Mouse (Mus musculus) heart, embryonic 16.5 days (tissue): ENCODE results near the gene Hand1. TPM values are rescaled to one million over a fixed set of nuclear protein-coding genes. Genes with fewer than 3 reads are reported as not detected.
A peak's percentile ranks its signal among the peaks of the same experiment; 100 is the strongest.
"Not testable (repeated sequence)": the region's sequence is repeated elsewhere in the genome, so short reads cannot be mapped to it uniquely, and the experiment has no call there.

Experiments
- ATAC-seq: fragments of 200-750 bp; cut with Nextera tagmentation; replicated peaks from 2 replicates; pipeline ENCODE4 v1.8.0; 2017; ENCODE audit warnings: moderate number of reproducible peaks; ENCODE audit not compliant: insufficient read depth, low FRiP score; ENCODE audit errors: extremely low read depth
- H3K27ac ChIP-seq: fragments of 300-500 bp; sonication (generic); 2 replicates; pipeline ENCODE4 v1.5.1; 2014; ENCODE audit warnings: mild to moderate bottlenecking, low read length, control low read depth, moderate library complexity
- H3K27me3 ChIP-seq: fragments of 300-500 bp; sonication (generic); 2 replicates; pipeline ENCODE4 v1.6.1; 2014; ENCODE audit warnings: low read length, mixed read lengths; ENCODE audit not compliant: control insufficient read depth, insufficient read depth
- H3K36me3 ChIP-seq: fragments of 300-500 bp; sonication (generic); 2 replicates; pipeline ENCODE4 v1.6.1; 2014; ENCODE audit not compliant: control insufficient read depth, insufficient read depth
- H3K4me1 ChIP-seq: fragments of 300-500 bp; sonication (generic); 2 replicates; pipeline ENCODE4 v1.6.1; 2014; ENCODE audit warnings: low read length, mixed read lengths; ENCODE audit not compliant: control insufficient read depth, insufficient read depth
- H3K4me2 ChIP-seq: fragments of 300-500 bp; sonication (generic); 2 replicates; pipeline ENCODE4 v1.6.1; 2014; ENCODE audit warnings: low read depth, mild to moderate bottlenecking, control low read depth, low read length
- H3K4me3 ChIP-seq: fragments of 300-500 bp; sonication (generic); 2 replicates; pipeline ENCODE4 v1.5.1; 2014; ENCODE audit warnings: mild to moderate bottlenecking, control low read depth, low read length
- H3K9ac ChIP-seq: fragments of 300-500 bp; sonication (generic); 2 replicates; pipeline ENCODE4 v1.6.1; 2014; ENCODE audit warnings: low read length, control low read depth
- H3K9me3 ChIP-seq: fragments of 300-500 bp; sonication (generic); replicated peaks from 2 replicates; pipeline ENCODE4 v1.6.1; 2016; ENCODE audit warnings: low read length; ENCODE audit not compliant: control insufficient read depth
- WGBS: fragments of 180-500 bp; shearing (Covaris S2); extraction: QIAGEN DNeasy Blood & Tissue Kit; methylation state at CpG from one replicate; pipeline ENCODE4 v1.1.7; 2014; 5-methylcytosine and 5-hydroxymethylcytosine counted together
- polyA plus RNA-seq: library from polyadenylated mRNA; unstranded; fragments of >200 nt; fragmentation: Nextera tagmentation; extraction: Ambion mirVana; gene quantifications from 2 replicates; pipeline ENCODE4 v1.2.1, GENCODE M21; 2015

Gene Hand1
- polyA plus RNA-seq, 1 experiment from 2014 or later, result 7.9 TPM

DNA sequence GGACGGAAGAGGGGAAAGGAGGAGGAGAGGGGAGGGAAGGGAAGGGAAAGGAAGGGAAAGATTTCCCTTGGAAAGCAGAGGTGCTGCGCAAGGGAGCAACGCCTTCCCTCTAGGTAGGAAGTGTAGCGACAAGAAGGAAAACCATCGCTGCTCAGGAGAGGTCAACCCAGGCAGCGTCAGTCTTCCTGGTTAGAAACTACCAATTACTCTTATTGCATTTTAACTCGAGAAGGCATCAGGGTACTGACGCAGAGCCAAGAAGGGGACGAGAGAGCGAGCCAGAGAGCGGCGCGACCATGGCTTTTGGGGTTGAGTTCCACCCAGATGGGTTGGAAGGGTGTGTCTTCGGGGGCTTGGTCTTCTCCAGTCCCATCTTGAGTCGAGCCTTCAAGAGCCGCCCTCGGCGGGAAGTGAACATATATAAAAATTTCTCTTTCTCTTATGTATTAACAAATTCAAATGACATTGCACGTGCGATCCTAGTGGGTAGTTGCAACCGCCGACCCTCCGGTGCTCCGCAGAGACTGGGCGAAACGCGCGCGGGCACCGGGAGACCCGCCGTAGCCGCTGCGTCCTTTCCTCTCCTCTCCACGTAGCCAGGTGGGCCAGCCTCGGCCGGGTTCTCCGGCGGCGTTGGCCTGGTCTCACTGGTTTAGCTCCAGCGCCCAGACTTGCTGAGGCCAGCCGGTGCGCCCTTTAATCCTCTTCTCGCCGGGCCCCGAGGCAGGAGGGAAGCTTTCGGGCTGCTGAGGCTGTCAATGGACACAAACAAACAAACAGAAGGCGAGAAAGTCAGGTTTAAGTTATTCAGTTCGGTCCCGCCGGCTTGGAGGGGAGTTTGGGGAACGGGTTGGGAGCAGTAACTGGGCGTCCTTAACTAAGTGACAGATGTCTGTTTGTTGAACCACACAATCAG is 3.4 kb downstream of the Hand1 start:
- no peaks in the 10 kb centered on the region for H3K36me3 ChIP-seq
- peak overlapping the region; percentile 22; the same call in 1 of the 2 replicates for H3K9ac ChIP-seq
- peak overlapping the region; percentile 48 for H3K4me3 ChIP-seq
- H3K4me2 ChIP-seq, result peak overlapping the region; percentile 81
- ATAC-seq, result no peak
- peaks cover 12% of the 10 kb centered on the region for H3K4me1 ChIP-seq
- peaks cover 45% of the 10 kb centered on the region for H3K27me3 ChIP-seq
- H3K9me3 ChIP-seq, result no peaks in the 10 kb centered on the region
- WGBS, result 9% methylated on average over 53 of the region's 53 CpGs
- H3K27ac ChIP-seq, result no peak overlapping the region

GRCm38 (mm10) chr11:57827915-57828545 is 4.6 kb downstream of the Hand1 start:
- Histone ChIP-seq H3K4me3 (peak overlapping the region; percentile 52), H3K27ac (no peak overlapping the region), H3K36me3 (no peaks in the 10 kb centered on the region), H3K9ac (peak overlapping the region; percentile 68), H3K4me1 (peaks cover 12% of the 10 kb centered on the region), H3K4me2 (peak overlapping the region; percentile 81), H3K27me3 (peaks cover 33% of the 10 kb centered on the region), H3K9me3 (no peaks in the 10 kb centered on the region)
- 4% methylated on average over 33 of the region's 33 CpGs for WGBS
- ATAC-seq, result no peak

GRCm38 (mm10) chr11:57827048-57827914 is 5.3 kb downstream of the Hand1 start:
- Histone ChIP-seq H3K4me1 (peaks cover 12% of the 10 kb centered on the region), H3K36me3 (no peaks in the 10 kb centered on the region), H3K4me3 (peak overlapping the region; percentile 52), H3K27me3 (peaks cover 30% of the 10 kb centered on the region), H3K4me2 (peak overlapping the region; percentile 81), H3K9me3 (no peaks in the 10 kb centered on the region), H3K27ac (no peak overlapping the region), H3K9ac (peak overlapping the region; percentile 68)
- WGBS, result 2% methylated on average over 41 of the region's 41 CpGs
- ATAC-seq, result no peak

DNA sequence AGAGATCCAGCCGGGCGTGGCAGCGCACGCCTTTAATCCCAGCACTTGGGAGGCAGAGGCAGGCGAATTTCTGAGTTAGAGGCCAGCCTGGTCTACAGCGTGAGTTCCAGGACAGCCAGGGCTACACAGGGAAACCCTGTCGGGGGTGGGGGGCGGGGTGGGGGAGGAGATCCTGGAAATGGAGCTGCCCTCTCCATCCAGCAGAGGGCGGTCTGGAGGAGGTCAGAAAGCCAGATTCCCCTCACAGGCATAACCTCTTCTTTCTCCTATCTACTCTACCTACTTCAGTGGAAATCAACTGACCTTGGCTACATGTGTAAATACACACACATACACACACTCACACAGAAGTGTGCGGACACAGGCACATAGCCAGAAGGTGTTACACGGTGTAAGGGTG is 7.4 kb downstream of the Hand1 start:
- H3K27me3 ChIP-seq, result peaks cover 13% of the 10 kb centered on the region
- not testable (repeated sequence) for H3K4me3 ChIP-seq, H3K9ac ChIP-seq, H3K9me3 ChIP-seq, H3K36me3 ChIP-seq, H3K4me2 ChIP-seq, ATAC-seq, H3K27ac ChIP-seq
- 56% methylated on average over 10 of the region's 11 CpGs for WGBS
- H3K4me1 ChIP-seq, result peaks cover 16% of the 10 kb centered on the region

DNA sequence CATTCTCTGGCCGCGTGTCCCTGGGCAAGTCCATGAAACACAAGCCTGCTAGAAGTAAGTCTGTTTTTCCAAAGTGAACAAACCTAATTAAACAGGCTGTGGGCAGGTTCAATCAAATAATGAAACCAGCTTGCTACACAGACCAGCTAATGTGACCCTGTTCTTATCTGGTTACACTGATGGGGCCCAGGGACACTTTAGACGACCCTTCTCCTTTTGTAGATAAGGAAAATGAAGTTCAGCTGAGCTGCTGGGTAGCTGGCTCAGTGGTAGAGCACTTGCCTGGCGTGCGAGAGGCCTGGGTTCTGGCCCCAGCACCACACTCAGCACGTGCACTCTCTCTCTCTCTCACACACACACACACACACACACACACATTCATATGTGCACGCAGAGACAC is 8.9 kb downstream of the Hand1 start:
- Histone ChIP-seq H3K27ac (no peak overlapping the region), H3K9me3 (no peaks in the 10 kb centered on the region), H3K9ac (no peak overlapping the region), H3K4me2 (no peak overlapping the region), H3K27me3 (peaks cover 8% of the 10 kb centered on the region; the same call in 1 of the 2 replicates), H3K4me3 (no peak overlapping the region), H3K4me1 (peaks cover 20% of the 10 kb centered on the region), H3K36me3 (no peaks in the 10 kb centered on the region)
- 62% methylated on average over 7 of the region's 7 CpGs for WGBS
- ATAC-seq, result no peak

- peaks cover 17% of the 10 kb centered on the region for H3K4me1 ChIP-seq
- not testable (repeated sequence) for H3K4me3 ChIP-seq, H3K9me3 ChIP-seq, H3K36me3 ChIP-seq, H3K4me2 ChIP-seq, ATAC-seq, H3K9ac ChIP-seq, H3K27me3 ChIP-seq, H3K27ac ChIP-seq
- 100% methylated on average over 2 of the region's 2 CpGs for WGBS
These were observed 9.5 kb downstream of the Hand1 start for GRCm38 (mm10) chr11:57823159-57823558.

DNA sequence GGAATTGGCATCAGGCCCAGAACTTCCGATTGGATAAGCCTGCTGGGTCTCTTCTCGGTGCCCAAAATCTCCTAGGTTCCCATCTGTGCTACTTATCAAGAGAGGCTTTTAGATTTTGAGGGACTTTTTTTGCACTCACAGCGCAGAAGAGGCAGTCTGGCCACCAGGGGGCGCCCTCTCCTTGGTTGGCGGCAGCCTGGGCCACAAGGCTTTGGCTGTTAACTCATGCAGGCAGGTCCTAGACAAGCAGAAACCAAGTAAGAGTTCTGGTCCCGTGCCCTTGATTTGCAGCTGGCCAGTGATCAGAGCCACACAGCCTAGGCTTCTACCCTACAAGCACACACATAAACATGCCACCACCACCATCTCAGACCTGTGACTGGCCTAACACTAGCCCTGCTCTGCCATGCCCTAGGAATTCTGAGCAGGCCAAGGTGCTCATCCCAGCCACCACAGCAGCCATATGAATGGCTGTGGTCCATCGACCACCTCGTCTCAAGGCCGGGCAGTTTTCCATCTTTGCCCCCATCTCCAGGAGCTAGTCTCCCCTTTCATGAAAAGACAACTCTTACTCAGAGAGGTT is 12.5 kb downstream of the Hand1 start:
- peak; percentile 65 for ATAC-seq
- 19% methylated on average over 9 of the region's 9 CpGs for WGBS
- H3K4me3 ChIP-seq, result no peak overlapping the region
- peaks cover 10% of the 10 kb centered on the region for H3K4me1 ChIP-seq
- H3K36me3 ChIP-seq, result no peaks in the 10 kb centered on the region
- 0 out of 2 replicates have a peak, but pooled peaks cover 3% of the 10 kb centered on the region for H3K27me3 ChIP-seq
- no peak overlapping the region for H3K4me2 ChIP-seq
- no peak overlapping the region for H3K27ac ChIP-seq
- H3K9me3 ChIP-seq, result 0 out of 2 replicates have a peak, but pooled peaks cover 2% of the 10 kb centered on the region
- no peak overlapping the region for H3K9ac ChIP-seq

DNA sequence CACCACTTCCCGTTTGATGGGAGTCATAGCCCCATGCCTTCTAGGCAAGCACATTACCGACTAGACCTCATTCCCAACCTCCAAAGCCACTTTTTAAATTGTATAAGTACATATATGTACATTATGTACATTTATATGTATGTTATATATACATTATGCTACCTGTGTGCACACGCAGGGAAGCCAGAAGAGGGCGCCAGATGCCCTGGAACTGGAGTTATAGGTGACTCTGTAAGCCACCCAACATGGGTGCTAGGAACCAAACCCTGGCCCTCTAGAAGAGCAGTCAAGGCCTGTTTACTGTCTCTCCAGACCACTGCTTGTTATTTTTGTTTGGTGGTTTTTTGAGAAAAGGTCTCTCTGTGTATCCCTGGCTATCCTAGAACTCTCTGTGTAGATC is 14.4 kb downstream of the Hand1 start:
- no peak overlapping the region for H3K4me2 ChIP-seq
- 0 out of 2 replicates have a peak, but pooled peaks cover under 1% of the 10 kb centered on the region for H3K36me3 ChIP-seq
- no peak for ATAC-seq
- H3K27me3 ChIP-seq, result no peaks in the 10 kb centered on the region
- H3K9me3 ChIP-seq, result 0 out of 2 replicates have a peak, but pooled peaks cover 2% of the 10 kb centered on the region
- H3K4me1 ChIP-seq, result peaks cover 13% of the 10 kb centered on the region
- H3K27ac ChIP-seq, result no peak overlapping the region
- 79% methylated on average over 4 of the region's 4 CpGs for WGBS
- H3K9ac ChIP-seq, result no peak overlapping the region
- H3K4me3 ChIP-seq, result no peak overlapping the region
